Mouse (Mus musculus) limb, embryonic 12.5 days (tissue): ENCODE measurements at regions not wholly inside any gene's neighbourhood (a gene's known extent, or its start where the extent isn't known, plus 50 kb on each side); places are given as distances from the start of the nearest gene placed in this dataset.
"Not testable (repeated sequence)": the region's sequence is repeated elsewhere in the genome, so short reads cannot be mapped to it uniquely, and the experiment has no call there.

Experiments used
- ATAC-seq: fragments of 200-750 bp; cut with Nextera tagmentation; 2 replicates; pipeline ENCODE4 v1.8.0; 2017; ENCODE audit warnings: low read depth, moderate TSS enrichment; ENCODE audit not compliant: insufficient number of reproducible peaks, insufficient read depth, low FRiP score, low TSS enrichment
- H3K27ac ChIP-seq: fragments of 300-500 bp; sonication (generic); 2 replicates; pipeline ENCODE4 v1.5.1; 2016; ENCODE audit warnings: mild to moderate bottlenecking, moderate library complexity
- H3K27me3 ChIP-seq: fragments of 300-500 bp; sonication (generic); 2 replicates; pipeline ENCODE4 v1.6.1; 2016; ENCODE audit warnings: mild to moderate bottlenecking, moderate library complexity
- H3K36me3 ChIP-seq: fragments of 300-500 bp; sonication (generic); 2 replicates; pipeline ENCODE4 v1.6.1; 2016; ENCODE audit warnings: mild to moderate bottlenecking, moderate library complexity
- H3K4me1 ChIP-seq: fragments of 300-500 bp; sonication (generic); replicated peaks from 2 replicates; pipeline ENCODE4 v1.6.1; 2016
- H3K4me2 ChIP-seq: fragments of 300-500 bp; sonication (generic); 2 replicates; pipeline ENCODE4 v1.6.1; 2016; ENCODE audit warnings: mild to moderate bottlenecking, moderate library complexity
- H3K4me3 ChIP-seq: fragments of 300-500 bp; sonication (generic); replicated peaks from 2 replicates; pipeline ENCODE4 v1.5.1; 2016; ENCODE audit warnings: mild to moderate bottlenecking
- H3K9ac ChIP-seq: fragments of 300-500 bp; sonication (generic); replicated peaks from 2 replicates; pipeline ENCODE4 v1.6.1; 2016; ENCODE audit warnings: mild to moderate bottlenecking, moderate library complexity
- H3K9me3 ChIP-seq: fragments of 300-500 bp; sonication (generic); 2 replicates; pipeline ENCODE4 v1.6.1; 2016; ENCODE audit warnings: mild to moderate bottlenecking, moderate library complexity
- WGBS: fragments of 180-500 bp; shearing (Covaris S2); methylation state at CpG from one replicate; pipeline ENCODE4 v1.1.7; 2016; 5-methylcytosine and 5-hydroxymethylcytosine counted together

- Histone ChIP-seq H3K4me2 (no peak overlapping the region), H3K9ac (no peak overlapping the region), H3K27ac (no peak overlapping the region), H3K36me3 (no peaks in the 10 kb centered on the region), H3K9me3 (no peaks in the 10 kb centered on the region), H3K27me3 (no peaks in the 10 kb centered on the region), H3K4me1 (no peaks in the 10 kb centered on the region), H3K4me3 (no peak overlapping the region)
- 74% methylated on average over 3 of the region's 3 CpGs for WGBS
- no peak for ATAC-seq
Measured at GRCm38 (mm10) chr14:71047096-71047495, 447.5 kb upstream of the Fam160b2 start.

DNA sequence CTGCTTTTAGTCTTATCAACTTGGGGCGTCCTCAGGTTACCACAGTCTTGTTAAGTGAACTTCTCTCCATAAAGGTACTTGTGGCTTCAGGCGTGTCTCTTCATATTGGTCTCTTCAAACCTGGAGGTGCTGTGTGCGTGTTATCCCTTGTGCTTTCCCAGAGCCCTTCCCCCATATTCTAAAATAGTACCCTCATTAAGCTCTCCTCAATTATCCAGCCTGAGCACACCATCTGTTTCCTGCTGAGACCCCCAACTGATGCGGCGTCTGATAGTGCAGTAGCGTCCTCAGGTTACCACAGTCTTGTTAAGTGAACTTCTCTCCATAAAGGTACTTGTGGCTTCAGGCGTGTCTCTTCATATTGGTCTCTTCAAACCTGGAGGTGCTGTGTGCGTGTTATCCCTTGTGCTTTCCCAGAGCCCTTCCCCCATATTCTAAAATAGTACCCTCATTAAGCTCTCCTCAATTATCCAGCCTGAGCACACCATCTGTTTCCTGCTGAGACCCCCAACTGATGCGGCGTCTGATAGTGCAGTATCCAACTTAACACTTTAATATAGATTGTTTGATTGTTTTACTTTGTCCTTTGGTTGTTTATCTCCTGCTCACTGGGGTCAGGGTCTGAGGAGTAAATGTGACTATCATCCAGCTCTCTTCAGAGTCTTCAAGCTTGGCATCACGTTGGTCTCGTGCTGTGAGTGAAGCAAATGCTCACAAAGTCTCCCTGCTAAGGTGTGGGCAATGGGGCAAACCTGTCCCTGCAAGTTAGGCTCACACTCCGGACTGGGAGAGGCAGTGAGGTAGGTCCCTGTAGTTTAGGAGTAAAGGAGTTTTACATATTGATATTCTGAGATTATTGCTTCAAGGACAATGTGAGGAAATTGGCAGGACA is 444.5 kb upstream of the Fam160b2 start:
- 25% methylated on average over 11 of the region's 13 CpGs for WGBS
- not testable (repeated sequence) for ATAC-seq, H3K9ac ChIP-seq, H3K36me3 ChIP-seq, H3K27ac ChIP-seq, H3K9me3 ChIP-seq, H3K4me3 ChIP-seq, H3K4me1 ChIP-seq, H3K27me3 ChIP-seq, H3K4me2 ChIP-seq

- 59% methylated on average over 7 of the region's 7 CpGs for WGBS
- H3K27ac ChIP-seq: no peak overlapping the region
Measured at GRCm38 (mm10) chr14:71036620-71037019, 437.0 kb upstream of the Fam160b2 start.

GRCm38 (mm10) chr14:71033586-71033985 is 434.0 kb upstream of the Fam160b2 start:
- Histone ChIP-seq H3K27me3 (peaks cover 23% of the 10 kb centered on the region), H3K4me1 (0 out of 2 replicates have a peak, but pooled peaks cover 9% of the 10 kb centered on the region), H3K36me3 (no peaks in the 10 kb centered on the region), H3K9me3 (no peaks in the 10 kb centered on the region), H3K27ac (no peak overlapping the region), H3K4me3 (no peak overlapping the region), H3K9ac (no peak overlapping the region), H3K4me2 (no peak overlapping the region)
- no peak for ATAC-seq
- WGBS: 47% methylated on average over 2 of the region's 2 CpGs

More at GRCm38 (mm10) chr14:71036620-71037019, 437.0 kb upstream of the Fam160b2 start:
- H3K36me3 ChIP-seq: no peaks in the 10 kb centered on the region
- peaks cover 14% of the 10 kb centered on the region; the same call in 1 of the 2 replicates for H3K4me1 ChIP-seq
- no peaks in the 10 kb centered on the region for H3K9me3 ChIP-seq
- H3K4me2 ChIP-seq: no peak overlapping the region
- ATAC-seq: no peak
- H3K9ac ChIP-seq: no peak overlapping the region
- peaks cover 26% of the 10 kb centered on the region for H3K27me3 ChIP-seq
- no peak overlapping the region for H3K4me3 ChIP-seq

- H3K4me3 ChIP-seq: no peak overlapping the region
- peaks cover 6% of the 10 kb centered on the region; the same call in 1 of the 2 replicates for H3K27me3 ChIP-seq
- no peak overlapping the region for H3K4me2 ChIP-seq
- no peaks in the 10 kb centered on the region for H3K36me3 ChIP-seq
- no peak overlapping the region for H3K9ac ChIP-seq
- no peak overlapping the region for H3K27ac ChIP-seq
- ATAC-seq: no peak
- H3K4me1 ChIP-seq: no peaks in the 10 kb centered on the region; the same call in 1 of the 2 replicates
- WGBS: 82% methylated on average over 9 of the region's 9 CpGs
- H3K9me3 ChIP-seq: no peaks in the 10 kb centered on the region
Measured at GRCm38 (mm10) chr14:71030164-71030880, 430.7 kb upstream of the Fam160b2 start.
